Mouse (Mus musculus) C2C12 (cell line): ENCODE data around the gene Grik3.

ENCODE experiments used
- CEBPB ChIP-seq: IDR thresholded peaks from one replicate; pipeline ENCODE4 v1.6.1; 2011; ENCODE audit warnings: low read depth, mild to moderate bottlenecking, control low read depth, moderate library complexity
- CTCF ChIP-seq: IDR thresholded peaks from one replicate; pipeline ENCODE4 v1.5.1; 2011; ENCODE audit not compliant: control insufficient read depth, insufficient read depth, insufficient read length
- MAX ChIP-seq: IDR thresholded peaks from one replicate; pipeline ENCODE4 v1.6.1; 2011; ENCODE audit warnings: mild to moderate bottlenecking, control low read depth
- MYOG ChIP-seq: IDR thresholded peaks from one replicate; pipeline ENCODE4 v1.6.1; 2011; ENCODE audit not compliant: control insufficient read depth, insufficient read length; ENCODE audit errors: extremely low read depth
- USF1 ChIP-seq: IDR thresholded peaks from one replicate; pipeline ENCODE4 v1.6.1; 2011; ENCODE audit warnings: low read depth, mild to moderate bottlenecking, control low read depth, moderate library complexity

DNA sequence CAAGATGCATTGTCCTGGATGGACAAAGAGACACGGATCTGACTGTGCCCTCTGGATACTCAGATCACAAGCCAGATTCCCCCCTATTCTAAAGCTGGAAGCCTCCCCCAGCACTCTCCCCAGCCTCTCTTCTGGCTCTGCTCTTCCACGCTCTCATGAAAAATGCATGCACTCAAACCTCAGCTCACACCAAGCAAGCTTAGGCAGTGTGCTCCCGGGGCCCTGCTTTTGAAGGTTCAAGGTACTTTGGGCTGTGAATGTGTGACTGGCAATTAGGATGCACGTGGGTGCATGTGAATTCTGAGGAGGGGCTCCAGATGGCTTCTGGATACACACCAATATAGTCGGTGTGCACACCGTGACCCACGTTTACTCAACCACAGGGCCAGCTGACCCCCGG is 172.8 kb downstream of the Grik3 start:
- TF ChIP-seq CTCF (no peak), CEBPB (no peak), MYOG (no peak), USF1 (no peak), MAX (no peak)
